Comparison of ENCODE assay signal across 8 mouse cellular contexts in genomic region chr12:54316980-54317471, GRCm38 (mm10).
DNase-seq lines count a peak whose midpoint lies in the region; ATAC-seq lines count a peak whose summit lies in the region.

No protein-coding gene starts in this region.

- H3K36me3 ChIP-seq in embryonic facial prominence, embryonic 13.5 days, result no peaks in the 10 kb centered on the region
- no peaks in the 10 kb centered on the region for H3K36me3 ChIP-seq in midbrain, embryonic 15.5 days (replicated peaks)

- H3K27ac ChIP-seq in embryonic facial prominence, embryonic 13.5 days, result 0 out of 2 replicates have a peak overlapping the region, but pooled peaks have one; percentile 34
- H3K27ac ChIP-seq in midbrain, embryonic 15.5 days, result no peak overlapping the region

- peak overlapping the region; percentile 54 for H3K9ac ChIP-seq in embryonic facial prominence, embryonic 13.5 days
- no peak overlapping the region for H3K9ac ChIP-seq in midbrain, embryonic 15.5 days

- peak overlapping the region; percentile 69 for H3K4me2 ChIP-seq in embryonic facial prominence, embryonic 13.5 days
- peak overlapping the region; percentile 36 for H3K4me2 ChIP-seq in midbrain, embryonic 15.5 days

- H3K4me3 ChIP-seq in embryonic facial prominence, embryonic 13.5 days, result peak overlapping the region; percentile 33
- no peak overlapping the region for H3K4me3 ChIP-seq in midbrain, embryonic 15.5 days

- peaks cover 20% of the 10 kb centered on the region for H3K4me1 ChIP-seq in embryonic facial prominence, embryonic 13.5 days
- H3K4me1 ChIP-seq in midbrain, embryonic 15.5 days, result peaks cover 21% of the 10 kb centered on the region

- ATAC-seq in embryonic facial prominence, embryonic 13.5 days (ENCODE audit: insufficient number of reproducible peaks, insufficient read depth, low FRiP score, low TSS enrichment, low read depth), result peak; percentile 87
- peak; percentile 75 for ATAC-seq in inflammation-experienced regulatory T-cells, adult 6 months
- no peak for ATAC-seq in midbrain, embryonic 15.5 days (replicated peaks)
- no peak for ATAC-seq in erythroblast, adult 5-6 weeks (replicated peaks; ENCODE audit: low FRiP score, poor library complexity, severe bottlenecking)

- peaks cover 15% of the 10 kb centered on the region; the same call in 1 of the 2 replicates for H3K27me3 ChIP-seq in embryonic facial prominence, embryonic 13.5 days
- H3K27me3 ChIP-seq in midbrain, embryonic 15.5 days (replicated peaks), result peaks cover 8% of the 10 kb centered on the region

- DNase-seq in kidney, postnatal 25 days, result peak; percentile 7 to 47
- no peak for DNase-seq in kidney, adult 18-20 months
- DNase-seq in cerebellum, adult 11 months, result no peak
- DNase-seq in layer of hippocampus, postnatal 25 days (ENCODE audit: extremely low spot score in 1 of 2, low spot score in 1 of 2), result no peak

- no peaks in the 10 kb centered on the region for H3K9me3 ChIP-seq in embryonic facial prominence, embryonic 13.5 days
- no peaks in the 10 kb centered on the region for H3K9me3 ChIP-seq in midbrain, embryonic 15.5 days

- WGBS in embryonic facial prominence, embryonic 13.5 days, result under 1% methylated on average over 16 of the region's 16 CpGs
- WGBS in midbrain, embryonic 15.5 days, result 4% methylated on average over 16 of the region's 16 CpGs

Comparison
In these comparisons a context has a peak if more than half of its experiments do, and no peak if none do; other contexts are left out.
1. DNase-seq: peak in kidney, postnatal 25 days (2 of 2); none in kidney, adult 18-20 months (single experiment), cerebellum, adult 11 months (single experiment) and layer of hippocampus, postnatal 25 days (0 of 2).
2. ATAC-seq: peak in embryonic facial prominence, embryonic 13.5 days (single experiment) and inflammation-experienced regulatory T-cells, adult 6 months (single experiment); none in midbrain, embryonic 15.5 days (single experiment) and erythroblast, adult 5-6 weeks (single experiment).